Mouse (Mus musculus): ENCODE measurements around the gene Tnks1bp1. TPM values are rescaled to one million over a fixed set of nuclear protein-coding genes. Genes with fewer than 3 reads are reported as not detected.

Gene Tnks1bp1
- polyA plus RNA-seq, 1 experiment from 2014 or later, result 12.2 TPM

DNA sequence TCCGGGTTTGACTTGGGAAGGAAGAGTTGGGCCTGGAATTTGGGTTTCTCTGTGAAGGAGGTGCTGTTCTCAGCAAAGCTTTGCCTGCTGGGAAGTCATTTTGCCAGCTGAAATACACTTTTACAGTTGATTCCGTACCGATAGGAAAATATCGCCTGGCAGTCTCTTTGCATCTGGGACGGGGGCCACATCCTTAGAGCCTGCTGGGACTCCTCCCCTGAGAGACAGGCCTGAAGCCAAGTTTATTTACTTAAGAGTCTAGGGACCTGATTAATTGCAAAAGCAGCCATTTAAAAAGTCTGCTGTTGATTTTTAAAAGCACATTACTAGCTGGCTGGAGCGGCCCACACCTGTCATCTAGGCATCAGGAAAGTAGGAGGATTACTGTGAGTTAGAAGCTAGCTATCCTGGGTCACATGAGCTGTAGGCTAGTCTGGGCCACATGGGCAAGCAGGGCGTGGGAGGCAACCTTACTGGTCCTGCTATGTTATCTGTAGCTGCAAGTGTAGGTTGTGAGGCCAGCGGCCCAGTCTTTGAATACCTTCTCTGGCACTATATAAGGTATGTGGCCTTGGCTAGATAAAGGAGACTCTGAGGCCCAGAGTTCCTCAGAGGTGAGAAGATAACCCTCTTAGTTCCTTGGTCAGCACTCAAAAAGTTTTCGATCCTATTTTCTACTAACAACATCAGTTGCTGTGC, 35.8 kb upstream of the Tnks1bp1 start:
- ATAC-seq (replicated peaks; ENCODE audit: insufficient number of reproducible peaks, low FRiP score, low TSS enrichment, low read depth), result no peak
- DNase-seq (ENCODE audit: low spot score), result peak; percentile 1
- WGBS, result 65% methylated on average over 9 of the region's 9 CpGs

DNA sequence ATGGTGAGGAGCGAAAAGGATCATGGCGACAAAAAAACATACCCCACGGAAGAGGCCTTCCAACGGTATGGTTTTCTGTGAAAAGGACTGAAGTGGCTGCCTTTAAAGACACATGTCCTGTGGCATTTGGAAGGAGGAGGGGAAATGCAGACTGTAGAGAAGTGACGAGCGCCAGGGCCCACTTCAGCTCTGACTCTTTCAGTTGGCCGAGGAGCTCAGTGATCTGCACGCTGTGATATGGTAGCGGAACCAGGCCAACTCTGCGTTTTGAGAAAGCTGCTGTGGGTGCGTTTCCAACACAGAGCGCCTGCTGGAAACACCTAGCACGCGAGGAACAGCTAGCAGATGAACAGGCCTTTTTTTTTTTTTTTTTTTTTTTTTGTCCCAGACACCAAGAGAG, 35.1 kb upstream of the Tnks1bp1 start:
- Histone ChIP-seq H3K36me3 (replicated peaks; ENCODE audit: control insufficient read depth, insufficient read depth, low read depth, low read length) (no peaks in the 10 kb centered on the region), H3K27me3 (ENCODE audit: control insufficient read depth, insufficient read depth, low read length) (no peaks in the 10 kb centered on the region), H3K4me2 (ENCODE audit: low read depth, low read length) (no peak overlapping the region), H3K9me3 (replicated peaks; ENCODE audit: control insufficient read depth, low read length) (no peaks in the 10 kb centered on the region), H3K27ac (replicated peaks; ENCODE audit: low read depth, low read length) (no peak overlapping the region), H3K9ac (replicated peaks; ENCODE audit: low read length) (no peak overlapping the region), H3K4me1 (ENCODE audit: control insufficient read depth, insufficient read depth, low read length) (no peaks in the 10 kb centered on the region), H3K4me3 (ENCODE audit: low read depth, low read length) (no peak overlapping the region)
- 79% methylated on average over 14 of the region's 14 CpGs for WGBS
- no peak for ATAC-seq (replicated peaks; ENCODE audit: insufficient number of reproducible peaks, low FRiP score, low TSS enrichment, low read depth)
- DNase-seq (ENCODE audit: low spot score), result no peak

More for the DNA sequence above, 35.8 kb upstream of the Tnks1bp1 start:
- Histone ChIP-seq H3K9ac (replicated peaks; ENCODE audit: low read length) (no peak overlapping the region), H3K27ac (replicated peaks; ENCODE audit: low read depth, low read length) (no peak overlapping the region), H3K27me3 (ENCODE audit: control insufficient read depth, insufficient read depth, low read length) (no peaks in the 10 kb centered on the region), H3K9me3 (replicated peaks; ENCODE audit: control insufficient read depth, low read length) (no peaks in the 10 kb centered on the region), H3K4me1 (ENCODE audit: control insufficient read depth, insufficient read depth, low read length) (no peaks in the 10 kb centered on the region), H3K4me2 (ENCODE audit: low read depth, low read length) (no peak overlapping the region), H3K4me3 (ENCODE audit: low read depth, low read length) (no peak overlapping the region), H3K36me3 (replicated peaks; ENCODE audit: control insufficient read depth, insufficient read depth, low read depth, low read length) (no peaks in the 10 kb centered on the region)

DNA sequence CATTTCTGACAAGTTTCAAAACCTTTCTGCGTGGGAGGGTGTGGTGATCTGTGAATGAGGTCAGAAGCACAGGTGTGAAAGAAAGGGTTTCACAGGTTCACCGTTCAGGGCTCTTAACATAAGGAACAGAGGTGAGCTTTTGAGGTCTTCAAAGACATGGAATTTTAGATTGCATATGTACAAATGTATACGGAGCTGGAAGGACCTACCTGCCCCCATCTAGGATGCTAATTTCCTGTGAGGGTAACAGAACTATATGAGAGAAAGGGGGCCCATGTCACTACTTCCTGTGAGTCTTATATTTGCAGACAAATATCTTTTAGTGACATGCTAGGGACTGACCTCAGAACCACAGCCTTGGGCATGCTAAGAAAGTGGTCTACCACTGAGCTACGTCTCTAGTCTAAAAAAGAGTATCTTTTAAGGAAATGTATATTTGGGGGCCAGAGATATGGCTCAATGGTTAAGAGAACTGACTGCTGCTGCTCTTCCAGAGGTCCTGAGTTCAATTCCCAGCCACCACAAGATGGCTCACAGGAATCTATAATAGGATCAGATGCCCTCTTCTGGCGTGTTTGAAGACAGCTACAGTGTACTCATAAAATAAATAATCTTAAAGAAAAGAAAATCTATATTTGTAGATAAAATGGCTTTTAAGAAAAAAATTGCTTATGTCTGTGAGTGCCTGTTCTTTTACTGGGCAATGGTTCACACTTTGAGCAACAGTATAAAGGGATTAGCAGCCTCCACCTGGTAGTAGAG, 33.8 kb upstream of the Tnks1bp1 start:
- H3K4me2 ChIP-seq (ENCODE audit: low read depth, low read length), result no peak overlapping the region
- H3K36me3 ChIP-seq (replicated peaks; ENCODE audit: control insufficient read depth, insufficient read depth, low read depth, low read length), result no peaks in the 10 kb centered on the region
- H3K27me3 ChIP-seq (ENCODE audit: control insufficient read depth, insufficient read depth, low read length), result no peaks in the 10 kb centered on the region
- no peaks in the 10 kb centered on the region for H3K9me3 ChIP-seq (replicated peaks; ENCODE audit: control insufficient read depth, low read length)
- DNase-seq (ENCODE audit: low spot score), result no peak
- no peak overlapping the region for H3K9ac ChIP-seq (replicated peaks; ENCODE audit: low read length)
- H3K4me1 ChIP-seq (ENCODE audit: control insufficient read depth, insufficient read depth, low read length), result no peaks in the 10 kb centered on the region
- no peak overlapping the region for H3K27ac ChIP-seq (replicated peaks; ENCODE audit: low read depth, low read length)
- 82% methylated on average over 5 of the region's 5 CpGs for WGBS
- no peak overlapping the region for H3K4me3 ChIP-seq (ENCODE audit: low read depth, low read length)
- ATAC-seq (replicated peaks; ENCODE audit: insufficient number of reproducible peaks, low FRiP score, low TSS enrichment, low read depth), result no peak

DNA sequence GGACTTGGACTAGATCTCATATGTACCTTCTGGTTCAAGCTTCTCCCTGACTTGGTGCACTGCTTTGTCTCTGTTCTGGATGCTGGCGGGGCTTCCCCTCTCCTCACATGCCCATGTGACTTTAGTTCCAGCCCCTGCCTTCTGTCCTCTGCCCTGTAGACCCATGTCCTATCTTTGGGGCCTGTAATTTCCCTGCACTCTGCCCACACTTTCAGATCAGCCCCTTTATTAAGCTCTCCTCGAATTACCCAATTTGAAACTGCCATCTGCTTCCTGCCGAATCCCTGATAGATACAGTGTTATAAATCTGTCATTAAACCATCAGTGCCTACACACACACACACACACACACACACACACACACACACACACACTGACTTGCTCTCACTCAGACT, 33.2 kb upstream of the Tnks1bp1 start:
- no peaks in the 10 kb centered on the region for H3K36me3 ChIP-seq (replicated peaks; ENCODE audit: control insufficient read depth, insufficient read depth, low read depth, low read length)
- no peaks in the 10 kb centered on the region for H3K4me1 ChIP-seq (ENCODE audit: control insufficient read depth, insufficient read depth, low read length)
- no peak overlapping the region for H3K4me2 ChIP-seq (ENCODE audit: low read depth, low read length)
- H3K27me3 ChIP-seq (ENCODE audit: control insufficient read depth, insufficient read depth, low read length), result no peaks in the 10 kb centered on the region
- no peak overlapping the region for H3K4me3 ChIP-seq (ENCODE audit: low read depth, low read length)
- H3K9me3 ChIP-seq (replicated peaks; ENCODE audit: control insufficient read depth, low read length), result no peaks in the 10 kb centered on the region
- DNase-seq (ENCODE audit: low spot score), result no peak
- ATAC-seq (replicated peaks; ENCODE audit: insufficient number of reproducible peaks, low FRiP score, low TSS enrichment, low read depth), result no peak
- no peak overlapping the region for H3K9ac ChIP-seq (replicated peaks; ENCODE audit: low read length)
- 71% methylated on average over 3 of the region's 3 CpGs for WGBS
- H3K27ac ChIP-seq (replicated peaks; ENCODE audit: low read depth, low read length), result no peak overlapping the region

DNA sequence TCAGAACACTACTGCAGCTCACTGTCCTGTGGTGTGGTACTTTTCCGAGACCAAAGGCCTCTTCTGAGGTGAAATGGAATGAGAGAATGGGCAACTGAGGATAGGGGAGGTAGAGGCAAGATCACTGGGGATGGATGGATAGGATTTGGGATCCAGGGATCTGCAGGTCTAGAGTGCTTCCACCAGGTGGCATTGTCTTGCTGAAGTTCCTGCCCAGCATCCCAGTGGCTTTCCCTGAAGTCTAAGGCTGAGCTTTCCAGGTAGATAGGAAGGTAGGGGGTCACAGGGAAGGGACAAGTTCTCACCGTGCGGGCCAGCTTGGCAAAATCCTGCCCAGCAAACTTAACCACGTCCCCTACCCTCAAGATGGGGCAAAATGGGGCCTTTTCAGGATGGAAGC, 25.8 kb upstream of the Tnks1bp1 start:
- WGBS, result 20% methylated on average over 4 of the region's 4 CpGs
- Histone ChIP-seq H3K36me3 (replicated peaks; ENCODE audit: control insufficient read depth, insufficient read depth, low read depth, low read length) (no peaks in the 10 kb centered on the region), H3K9me3 (replicated peaks; ENCODE audit: control insufficient read depth, low read length) (no peaks in the 10 kb centered on the region), H3K9ac (replicated peaks; ENCODE audit: low read length) (no peak overlapping the region), H3K27me3 (ENCODE audit: control insufficient read depth, insufficient read depth, low read length) (no peaks in the 10 kb centered on the region), H3K4me1 (ENCODE audit: control insufficient read depth, insufficient read depth, low read length) (no peaks in the 10 kb centered on the region), H3K4me3 (ENCODE audit: low read depth, low read length) (no peak overlapping the region), H3K4me2 (ENCODE audit: low read depth, low read length) (no peak overlapping the region), H3K27ac (replicated peaks; ENCODE audit: low read depth, low read length) (no peak overlapping the region)
- no peak for ATAC-seq (replicated peaks; ENCODE audit: insufficient number of reproducible peaks, low FRiP score, low TSS enrichment, low read depth)
- DNase-seq (ENCODE audit: low spot score), result peak; percentile 53

DNA sequence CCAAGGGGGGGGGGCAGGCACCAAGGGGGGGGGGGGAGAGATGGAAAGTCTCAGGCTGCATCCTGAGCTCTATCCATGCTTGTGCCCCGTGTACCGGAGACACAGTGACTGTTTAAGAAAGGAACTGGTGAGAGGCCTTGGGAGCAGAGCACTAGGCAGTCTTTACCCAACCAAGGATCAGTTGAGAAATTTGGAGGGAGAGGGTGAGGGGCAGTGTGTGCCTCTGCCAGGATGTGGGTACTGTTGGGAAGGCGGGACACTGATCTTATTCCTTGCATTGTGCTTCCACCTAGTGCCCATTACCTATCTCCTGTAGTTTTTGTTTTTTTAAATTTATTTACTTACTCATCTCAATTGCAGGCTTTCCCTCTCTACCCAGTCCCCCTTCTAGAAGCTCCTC, 21.6 kb upstream of the Tnks1bp1 start:
- H3K27ac ChIP-seq (replicated peaks; ENCODE audit: low read depth, low read length), result no peak overlapping the region
- DNase-seq (ENCODE audit: low spot score) (no peak), ATAC-seq (replicated peaks; ENCODE audit: insufficient number of reproducible peaks, low FRiP score, low TSS enrichment, low read depth) (no peak)
- no peaks in the 10 kb centered on the region for H3K4me1 ChIP-seq (ENCODE audit: control insufficient read depth, insufficient read depth, low read length)
- H3K9me3 ChIP-seq (replicated peaks; ENCODE audit: control insufficient read depth, low read length), result no peaks in the 10 kb centered on the region
- H3K27me3 ChIP-seq (ENCODE audit: control insufficient read depth, insufficient read depth, low read length), result no peaks in the 10 kb centered on the region
- no peak overlapping the region for H3K4me2 ChIP-seq (ENCODE audit: low read depth, low read length)
- no peaks in the 10 kb centered on the region for H3K36me3 ChIP-seq (replicated peaks; ENCODE audit: control insufficient read depth, insufficient read depth, low read depth, low read length)
- WGBS, result 74% methylated on average over 3 of the region's 3 CpGs
- H3K4me3 ChIP-seq (ENCODE audit: low read depth, low read length), result no peak overlapping the region
- H3K9ac ChIP-seq (replicated peaks; ENCODE audit: low read length), result no peak overlapping the region

DNA sequence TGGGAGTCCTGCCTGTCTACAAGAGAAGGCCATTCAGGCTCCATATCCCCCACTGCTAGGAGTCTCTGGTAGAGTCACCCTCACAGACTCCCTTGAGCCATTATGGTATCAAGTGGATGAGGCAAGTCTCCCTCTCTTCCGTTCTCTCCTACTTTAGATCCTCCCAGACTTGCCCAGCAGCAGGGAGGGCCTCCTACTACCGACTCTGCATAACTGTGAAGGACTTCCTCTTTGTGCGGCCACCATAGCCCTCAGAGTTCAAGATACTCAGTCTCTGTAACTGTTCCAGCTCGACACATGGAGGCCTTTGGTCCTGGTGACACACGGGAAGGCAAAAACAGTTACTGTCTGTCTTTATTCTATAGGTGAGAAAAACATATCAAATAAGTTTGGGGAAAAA, 20.5 kb upstream of the Tnks1bp1 start:
- H3K36me3 ChIP-seq (replicated peaks; ENCODE audit: control insufficient read depth, insufficient read depth, low read depth, low read length), result no peaks in the 10 kb centered on the region
- no peaks in the 10 kb centered on the region for H3K4me1 ChIP-seq (ENCODE audit: control insufficient read depth, insufficient read depth, low read length)
- DNase-seq (ENCODE audit: low spot score) (no peak), ATAC-seq (replicated peaks; ENCODE audit: insufficient number of reproducible peaks, low FRiP score, low TSS enrichment, low read depth) (no peak)
- no peaks in the 10 kb centered on the region for H3K9me3 ChIP-seq (replicated peaks; ENCODE audit: control insufficient read depth, low read length)
- H3K4me2 ChIP-seq (ENCODE audit: low read depth, low read length), result no peak overlapping the region
- 69% methylated on average over 5 of the region's 5 CpGs for WGBS
- no peaks in the 10 kb centered on the region for H3K27me3 ChIP-seq (ENCODE audit: control insufficient read depth, insufficient read depth, low read length)
- H3K9ac ChIP-seq (replicated peaks; ENCODE audit: low read length), result no peak overlapping the region
- H3K27ac ChIP-seq (replicated peaks; ENCODE audit: low read depth, low read length), result no peak overlapping the region
- no peak overlapping the region for H3K4me3 ChIP-seq (ENCODE audit: low read depth, low read length)

DNA sequence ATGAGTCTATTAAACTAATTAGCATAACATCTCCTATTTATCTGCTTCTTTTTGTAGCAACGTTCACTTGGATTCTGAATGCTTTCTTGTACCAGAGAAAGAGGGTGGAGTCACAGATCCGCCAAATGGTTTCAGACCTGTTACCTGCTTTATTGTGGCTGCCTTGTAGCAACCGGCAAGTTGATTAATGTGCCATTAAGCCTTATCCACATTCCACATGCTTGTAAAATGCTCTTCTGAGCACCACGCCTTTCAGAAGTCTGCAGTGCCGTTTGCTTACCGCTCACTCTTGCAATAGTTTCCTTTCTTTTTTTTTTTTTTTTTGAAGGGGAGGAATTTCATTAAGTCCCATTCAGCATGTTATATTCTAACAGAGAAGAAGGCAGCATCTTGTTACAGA, 17.9 kb upstream of the Tnks1bp1 start:
- WGBS, result 81% methylated on average over 6 of the region's 6 CpGs
- H3K27me3 ChIP-seq (ENCODE audit: control insufficient read depth, insufficient read depth, low read length), result no peaks in the 10 kb centered on the region
- H3K4me2 ChIP-seq (ENCODE audit: low read depth, low read length), result no peak overlapping the region
- DNase-seq (ENCODE audit: low spot score), result no peak
- no peaks in the 10 kb centered on the region for H3K9me3 ChIP-seq (replicated peaks; ENCODE audit: control insufficient read depth, low read length)
- no peak overlapping the region for H3K27ac ChIP-seq (replicated peaks; ENCODE audit: low read depth, low read length)
- no peak overlapping the region for H3K4me3 ChIP-seq (ENCODE audit: low read depth, low read length)
- H3K36me3 ChIP-seq (replicated peaks; ENCODE audit: control insufficient read depth, insufficient read depth, low read depth, low read length), result no peaks in the 10 kb centered on the region
- H3K9ac ChIP-seq (replicated peaks; ENCODE audit: low read length), result no peak overlapping the region
- no peaks in the 10 kb centered on the region for H3K4me1 ChIP-seq (ENCODE audit: control insufficient read depth, insufficient read depth, low read length)
- no peak for ATAC-seq (replicated peaks; ENCODE audit: insufficient number of reproducible peaks, low FRiP score, low TSS enrichment, low read depth)

All from embryonic facial prominence, embryonic 11.5 days (tissue).